Mouse (Mus musculus) kidney, adult 11 months (tissue): ENCODE data around the gene Flt3l.
"Not testable (repeated sequence)": the region's sequence is repeated elsewhere in the genome, so short reads cannot be mapped to it uniquely, and the experiment has no call there.

Experiments
- DNase-seq: peaks from one replicate; pipeline ENCODE4 v3.0.0; 2022

The Flt3l gene

DNA sequence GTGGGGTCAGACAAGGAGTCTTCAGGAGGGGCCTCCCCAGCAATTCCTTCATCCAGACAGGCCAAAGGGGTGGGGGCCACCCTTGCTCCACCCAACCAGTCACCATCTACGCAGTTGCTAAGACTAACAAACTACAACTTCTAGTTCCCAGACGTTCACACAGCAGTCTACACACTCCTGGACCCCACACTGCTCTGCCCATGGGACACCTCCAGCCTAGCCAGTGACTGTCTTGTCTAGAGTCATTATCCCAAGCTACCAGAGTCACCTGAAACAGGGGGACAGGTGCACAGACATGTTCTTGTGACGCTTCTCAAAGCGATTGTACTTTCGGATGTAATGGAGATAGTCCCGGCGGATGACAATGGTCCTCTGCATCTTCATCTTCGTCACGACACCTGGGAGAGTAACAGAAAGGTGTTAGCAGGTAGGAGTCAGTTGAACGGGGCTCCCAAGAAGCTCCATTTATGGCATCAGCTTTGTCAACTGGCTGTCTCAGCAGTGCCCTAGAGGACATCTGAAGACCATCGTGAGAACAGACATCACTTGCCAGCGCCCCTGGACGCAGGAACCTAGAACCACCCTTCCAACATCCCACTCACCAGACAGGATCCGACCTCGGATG is 13.6 kb downstream of the Flt3l start:
- DNase-seq = no peak

DNA sequence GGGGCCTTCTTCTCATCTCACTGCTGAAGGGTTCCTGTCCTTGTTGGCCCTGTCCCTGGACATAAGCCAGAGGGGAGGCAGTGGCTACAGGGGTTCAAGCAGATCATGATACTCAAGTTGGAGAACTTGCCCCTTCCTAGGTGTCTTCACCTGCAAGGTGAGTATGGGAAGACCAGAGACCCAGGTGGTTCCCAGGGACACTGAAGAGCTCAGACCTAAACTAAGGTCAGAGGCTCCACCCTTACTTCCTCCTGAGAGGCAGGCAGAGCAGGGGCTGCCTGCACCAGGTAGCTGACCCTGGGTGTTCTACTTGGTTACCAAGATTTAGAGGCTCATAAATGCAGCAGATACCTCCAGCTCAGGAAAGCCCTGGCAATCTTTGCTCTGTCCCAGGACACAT is 14.3 kb downstream of the Flt3l start:
- no peak for DNase-seq

DNA sequence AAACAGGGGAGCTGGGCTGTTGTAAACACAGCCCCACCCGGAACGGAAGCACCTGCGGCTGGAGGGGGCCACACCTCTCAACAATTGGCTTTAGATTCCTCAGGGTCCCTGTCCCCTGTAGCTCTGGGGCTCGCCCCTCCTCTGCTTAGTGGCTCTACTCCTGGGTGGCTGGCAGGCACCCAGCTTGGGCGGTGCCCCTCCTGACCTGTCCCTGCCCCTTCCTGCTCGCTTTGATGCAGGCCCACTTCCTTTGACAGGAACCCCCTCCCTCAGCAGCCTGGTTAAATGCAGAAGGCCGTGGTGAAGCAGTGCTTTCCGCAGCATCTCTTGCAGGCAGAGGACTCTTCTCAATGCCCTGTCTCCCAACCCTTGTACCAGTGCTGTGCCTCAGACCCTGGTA is 14.8 kb downstream of the Flt3l start:
- peak; percentile 52 for DNase-seq

DNA sequence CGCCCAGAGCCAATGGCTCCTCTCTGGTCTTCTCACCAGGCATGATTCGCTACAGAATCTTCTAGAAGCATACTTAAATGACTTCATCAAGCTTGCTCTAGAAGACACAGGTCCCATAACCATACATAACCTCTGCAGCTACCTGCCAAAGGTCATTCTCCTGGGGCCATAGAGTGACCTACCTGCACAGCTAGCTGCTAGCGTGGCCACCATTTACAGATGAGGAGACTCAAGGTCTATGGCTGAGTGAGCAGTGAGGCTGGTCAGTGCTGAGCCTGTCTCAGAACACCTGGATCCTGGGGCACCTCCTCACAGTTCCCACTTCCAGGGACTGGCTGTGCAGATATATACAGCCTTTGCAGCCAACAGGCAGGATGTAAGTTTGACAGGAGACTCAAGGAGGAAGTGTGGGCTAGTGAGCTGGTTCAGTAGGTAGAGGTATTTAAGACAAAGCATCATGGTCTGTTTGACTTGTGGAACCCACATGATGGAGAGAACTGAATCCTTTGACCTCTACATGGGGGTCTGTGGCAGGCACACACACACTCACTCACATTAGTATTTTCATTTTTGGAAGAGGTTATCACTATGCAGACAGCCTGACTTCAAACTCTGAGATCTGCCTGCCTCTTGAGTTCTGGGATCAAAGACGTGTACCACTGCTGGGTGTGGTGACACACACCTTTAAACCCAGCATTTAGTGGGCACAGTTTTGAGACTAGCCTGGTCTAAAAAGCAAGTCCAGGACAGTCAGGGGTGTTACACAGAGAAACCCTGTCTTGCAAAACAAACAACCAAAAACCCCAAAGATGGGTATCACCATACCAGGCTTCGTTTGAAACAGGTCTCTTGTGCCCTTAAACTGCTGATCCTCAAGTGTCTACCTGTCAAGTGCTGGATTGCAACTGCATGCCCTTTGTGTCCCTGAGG is 16.2 kb downstream of the Flt3l start:
- no peak for DNase-seq

DNA sequence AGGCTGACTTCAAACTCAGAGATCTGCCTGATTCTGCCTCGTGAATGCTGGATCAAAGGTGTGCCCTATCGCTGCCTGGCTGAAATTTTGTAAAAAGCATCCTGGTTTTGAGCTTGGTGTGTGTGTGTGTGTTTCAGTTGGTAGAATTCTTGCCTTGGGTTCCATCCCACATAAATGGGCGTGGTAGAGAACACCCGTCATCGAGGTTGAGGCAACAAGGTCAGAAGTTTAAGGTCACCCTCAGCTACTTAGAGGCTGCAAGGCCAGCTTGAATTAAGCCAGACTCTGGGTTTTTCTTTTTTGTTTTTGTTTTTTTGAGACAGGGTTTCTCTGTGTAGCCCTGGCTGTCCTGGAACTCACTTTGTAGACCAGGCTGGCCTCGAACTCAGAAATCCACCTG is 17.9 kb downstream of the Flt3l start:
- no peak for DNase-seq

DNA sequence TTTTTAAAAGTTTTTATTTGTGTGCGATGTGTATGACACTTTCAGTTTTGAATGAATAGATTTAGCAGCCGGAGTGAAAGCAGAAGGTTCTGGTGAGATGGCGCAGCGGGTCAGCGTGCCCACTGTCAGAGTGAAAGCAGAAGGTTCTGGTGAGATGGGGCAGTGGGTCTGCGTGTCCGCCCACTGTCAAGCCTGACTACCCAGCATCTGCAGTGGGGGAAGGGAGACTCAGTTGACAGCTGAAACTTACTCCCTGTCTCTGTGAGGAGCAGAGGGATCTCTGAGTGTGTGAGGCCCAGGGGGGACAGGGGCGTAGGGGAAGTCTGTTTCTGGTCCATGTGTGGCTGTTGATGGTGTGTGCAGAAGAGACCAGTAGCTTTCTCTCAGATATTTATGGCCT is 18.7 kb downstream of the Flt3l start:
- DNase-seq = no peak

DNA sequence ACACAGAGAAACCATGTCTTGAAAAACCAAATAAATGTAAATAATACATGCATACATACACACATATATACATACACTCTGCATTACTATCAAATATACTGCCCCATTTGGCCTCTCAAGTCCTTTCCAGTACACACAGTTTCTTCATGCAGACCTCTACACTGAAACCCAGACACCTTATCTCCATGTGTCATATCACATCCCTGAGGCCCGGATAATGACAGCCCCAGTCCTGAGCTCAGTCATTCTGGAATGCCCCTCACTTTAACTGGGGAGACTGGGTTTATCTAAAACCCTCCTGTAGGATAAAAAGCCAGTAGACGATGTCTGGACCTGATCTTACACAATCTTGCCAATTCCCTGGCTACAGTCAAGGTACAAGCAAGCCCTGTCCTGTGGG is 22.8 kb downstream of the Flt3l start:
- DNase-seq = no peak

DNA sequence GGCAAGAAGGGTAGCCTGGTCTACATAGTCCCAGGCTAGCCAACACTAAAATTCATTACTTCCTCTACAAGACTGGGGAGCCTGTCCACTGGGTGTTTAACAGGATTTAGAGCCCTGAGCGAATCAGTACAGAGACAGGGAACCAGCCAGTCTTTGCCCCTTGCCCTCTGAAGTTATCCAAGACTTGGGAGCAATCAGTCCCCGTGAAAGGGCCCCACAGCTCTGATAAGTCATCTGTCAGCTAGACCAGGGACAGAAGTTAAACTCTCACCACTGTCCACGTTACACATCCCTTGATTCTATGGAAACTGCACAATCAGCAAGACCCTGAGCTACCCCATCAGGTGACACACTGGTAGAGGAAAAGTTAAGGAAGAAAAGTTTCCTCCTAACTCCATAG is 23.7 kb downstream of the Flt3l start:
- DNase-seq = no peak

DNA sequence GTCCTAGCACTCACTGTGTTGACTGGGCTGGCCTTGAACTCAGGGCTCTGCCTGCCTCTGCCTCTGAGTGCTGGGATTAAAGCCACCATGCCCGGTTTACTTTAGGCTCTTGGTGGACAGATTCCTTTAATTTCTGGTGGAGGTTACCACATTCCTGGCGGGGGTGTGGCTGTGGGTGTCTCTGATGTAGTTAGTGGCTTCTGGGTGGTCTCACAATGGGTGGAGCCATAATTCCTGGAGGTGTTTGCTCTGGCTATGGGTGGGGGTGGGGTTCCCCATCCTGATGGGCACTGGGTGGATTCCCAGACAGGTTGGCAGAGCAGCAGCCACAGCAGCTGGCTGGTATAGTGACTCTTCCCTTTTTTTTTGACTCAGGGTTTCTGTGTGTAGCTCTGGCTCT is 24.3 kb downstream of the Flt3l start:
- DNase-seq = no peak

DNA sequence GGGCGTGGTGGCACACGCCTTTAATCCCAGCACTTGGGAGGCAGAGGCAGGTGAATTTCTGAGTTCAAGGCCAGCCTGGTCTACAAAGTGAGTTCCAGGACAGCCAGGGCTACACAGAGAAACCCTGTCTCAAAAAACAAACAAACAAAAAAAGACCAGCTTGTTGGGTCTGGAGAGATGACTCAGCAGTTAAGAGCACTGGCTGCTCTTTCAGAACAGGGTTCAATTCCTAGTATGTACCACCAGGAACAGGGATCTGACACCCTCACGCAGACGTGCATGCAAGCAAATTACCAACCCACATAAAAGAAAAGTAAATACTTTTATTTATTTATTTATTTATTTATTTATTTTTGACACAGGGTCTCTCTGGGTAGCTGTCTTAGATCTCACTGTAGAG is 26.1 kb downstream of the Flt3l start:
- not testable (repeated sequence) for DNase-seq

DNA sequence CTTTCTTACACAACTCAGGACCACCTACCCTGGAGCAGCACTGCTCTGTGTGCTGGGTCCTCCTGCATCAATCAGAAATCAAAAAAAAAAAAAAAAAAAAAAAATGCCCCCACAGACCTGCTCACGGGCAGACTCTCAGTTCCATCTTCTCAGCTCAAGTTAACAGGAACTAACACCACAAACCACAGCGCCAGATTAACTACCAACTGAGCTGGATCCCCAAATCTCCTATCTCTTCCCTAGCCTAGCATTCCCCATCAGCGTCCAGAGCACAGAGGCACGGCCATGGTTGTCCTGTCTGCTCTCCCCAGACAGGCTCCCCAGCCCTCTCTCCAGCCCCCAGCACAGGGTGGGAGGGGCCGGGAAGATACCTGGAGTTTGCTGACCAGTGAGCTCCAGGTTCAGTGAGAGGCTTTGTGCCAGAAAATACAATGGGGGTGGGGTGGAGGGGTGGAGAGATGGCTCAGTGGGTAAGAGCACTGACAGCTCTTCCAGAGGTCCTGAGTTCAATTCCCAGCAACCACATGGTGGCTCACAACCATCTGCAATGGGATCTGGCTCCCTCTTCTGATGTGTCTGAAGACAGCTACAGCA is 29.1 kb downstream of the Flt3l start:
- no peak for DNase-seq

DNA sequence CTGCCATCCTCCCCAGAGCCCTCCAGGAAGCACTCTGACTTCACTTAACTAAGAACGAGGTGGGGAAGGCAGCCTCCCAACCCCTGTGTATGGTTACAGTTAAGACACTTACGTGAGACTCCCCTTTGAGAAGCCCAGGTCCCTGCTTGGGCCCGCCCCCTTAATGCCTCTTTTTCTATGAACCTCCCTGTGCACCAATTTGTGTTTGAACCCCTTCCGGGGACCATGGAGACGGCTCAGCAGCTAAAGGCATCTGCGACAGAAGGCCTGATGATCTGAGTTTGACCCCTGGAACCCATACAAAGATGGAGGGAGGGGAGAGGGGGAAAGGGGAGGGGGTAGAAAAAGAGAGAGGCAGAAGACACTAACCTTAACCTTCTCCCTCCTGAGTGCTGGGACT is 29.8 kb downstream of the Flt3l start:
- DNase-seq = no peak

DNA sequence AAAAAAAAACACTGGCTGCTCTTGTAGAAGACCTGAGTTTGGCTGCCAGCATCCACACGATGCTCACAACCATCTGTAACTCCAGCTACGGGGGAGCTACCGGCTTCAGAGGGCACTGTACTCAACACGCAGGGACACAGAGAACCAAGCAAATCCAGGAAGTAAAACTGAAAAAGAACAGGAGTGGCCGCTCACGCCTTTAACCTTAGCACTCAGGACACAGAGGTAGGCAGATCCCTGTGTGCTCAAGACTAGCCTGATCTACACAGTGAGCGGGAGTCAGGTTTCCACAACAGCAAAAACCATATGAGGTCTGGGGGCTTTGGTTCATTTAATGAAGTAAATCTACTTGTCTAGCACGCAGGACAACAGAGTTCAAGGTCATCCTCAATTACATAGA is 30.7 kb downstream of the Flt3l start:
- DNase-seq = no peak

DNA sequence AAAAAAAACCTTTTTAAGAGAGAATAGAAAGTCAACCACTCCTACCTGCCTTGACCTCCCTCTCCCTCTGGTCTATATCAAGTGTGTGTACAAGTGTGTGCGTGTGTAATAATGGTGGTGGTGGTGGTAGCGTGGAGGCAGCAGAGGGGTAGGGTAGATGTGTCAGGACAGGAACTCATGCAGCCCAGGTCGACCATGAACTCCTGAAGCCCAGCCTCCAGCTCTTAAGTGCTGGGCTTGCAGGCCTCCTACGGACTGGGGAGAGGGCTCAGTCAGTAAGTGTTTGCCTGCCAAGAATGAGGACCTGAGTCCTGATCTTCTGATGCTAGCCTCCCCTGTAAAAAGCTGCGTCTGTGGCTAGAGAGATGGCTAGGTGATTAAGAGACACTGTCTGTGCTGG is 31.3 kb downstream of the Flt3l start:
- no peak for DNase-seq

DNA sequence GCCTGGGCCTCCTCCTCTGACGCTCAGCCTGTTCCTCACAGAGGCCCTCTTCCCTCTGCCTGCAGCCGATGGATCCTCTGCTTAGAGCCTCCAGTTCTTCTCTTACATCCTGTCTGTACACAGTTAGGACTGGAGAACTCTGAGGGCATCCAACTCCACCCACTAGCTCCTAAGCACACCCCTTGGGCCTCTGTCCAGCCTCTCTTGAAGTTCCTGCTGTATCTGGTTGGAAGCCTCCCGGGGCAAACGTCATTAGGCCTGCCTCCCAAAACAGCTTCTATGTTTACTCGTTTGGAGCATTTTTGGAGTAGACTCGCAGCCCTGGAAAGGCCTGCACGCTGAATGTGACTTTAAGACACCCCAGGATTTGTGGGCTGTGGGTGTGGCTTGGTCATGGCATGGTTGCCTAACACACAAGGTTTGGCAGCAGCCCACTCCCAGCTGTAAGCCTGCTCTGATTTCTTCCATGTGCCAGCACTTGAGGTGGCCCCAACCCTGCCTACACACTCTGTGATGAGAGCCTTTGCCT is 32.5 kb downstream of the Flt3l start, which contains the start of gene Fcgrt:
Fcgrt (minus strand) TSS at position 200 of the 529 bp plus-strand sequence.
- DNase-seq = peak; percentile 98

DNA sequence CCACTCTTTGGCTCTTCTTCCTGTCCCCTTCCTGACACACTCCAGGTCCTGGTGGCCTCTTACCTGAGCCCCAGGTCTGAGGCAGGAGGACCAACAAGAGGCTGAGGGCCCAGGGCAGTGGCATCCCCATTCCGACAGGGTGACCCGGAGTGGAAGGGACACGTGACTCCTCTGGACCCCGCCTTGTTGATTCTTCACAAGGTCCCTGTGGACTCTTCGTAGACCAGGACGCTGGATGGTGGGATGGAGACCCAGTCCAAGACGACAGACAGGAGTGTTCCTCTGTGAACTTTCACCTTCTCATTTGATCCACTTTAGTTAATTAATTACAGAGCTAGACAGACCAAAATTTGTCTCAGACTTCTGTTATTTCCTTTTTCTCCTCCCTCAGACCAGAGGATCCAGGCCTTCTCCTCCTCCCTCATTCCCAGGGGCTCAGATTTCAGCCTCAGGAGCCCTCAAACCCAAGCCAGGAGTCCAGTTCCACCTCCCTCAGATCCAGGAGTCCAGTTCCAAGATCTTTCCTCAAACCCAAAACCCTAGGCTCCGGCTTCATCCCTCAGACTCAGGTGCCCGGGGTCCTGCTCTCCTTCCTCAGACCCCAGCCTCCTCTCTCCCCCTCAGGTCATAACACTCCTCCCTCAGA is 33.2 kb downstream of the Flt3l start:
- peak; percentile 66 for DNase-seq

DNA sequence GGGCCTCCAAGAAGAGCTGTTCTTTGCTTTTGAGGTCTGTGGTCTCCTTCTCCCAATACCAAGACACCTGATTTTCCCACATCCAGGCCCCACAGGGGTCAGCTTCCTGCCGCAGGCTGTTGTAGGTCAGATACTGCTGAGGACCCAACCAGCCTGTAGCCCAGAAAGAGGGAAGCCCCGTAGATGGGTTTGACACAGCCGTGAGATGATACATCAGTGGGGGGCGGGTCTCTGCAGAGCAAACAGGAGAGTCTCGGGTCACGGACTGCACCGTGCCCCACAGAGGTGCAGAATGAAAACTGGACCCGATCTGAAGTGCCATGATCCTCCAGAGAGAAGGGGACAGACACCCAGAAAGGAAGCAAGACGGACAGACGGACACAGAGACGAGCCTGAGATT is 33.8 kb downstream of the Flt3l start:
- DNase-seq = no peak

DNA sequence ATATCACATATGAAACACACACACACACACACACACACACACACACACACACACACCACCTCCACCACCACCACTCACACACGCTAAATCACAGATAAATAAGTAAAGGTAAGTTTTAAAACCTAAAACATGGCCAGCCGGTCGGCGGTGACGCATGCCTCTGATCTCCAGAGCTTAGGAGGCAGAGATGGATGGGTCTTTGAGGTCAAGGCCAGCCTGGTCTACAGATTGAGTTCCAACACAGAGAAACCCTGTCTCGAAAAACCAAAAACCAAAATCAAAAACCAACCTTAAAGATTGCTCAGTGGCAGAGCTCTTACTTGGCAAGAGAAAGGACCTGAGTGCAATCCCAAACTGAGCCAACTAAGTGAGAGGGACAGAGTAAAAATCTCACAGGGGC is 36.2 kb downstream of the Flt3l start:
- no peak for DNase-seq

DNA sequence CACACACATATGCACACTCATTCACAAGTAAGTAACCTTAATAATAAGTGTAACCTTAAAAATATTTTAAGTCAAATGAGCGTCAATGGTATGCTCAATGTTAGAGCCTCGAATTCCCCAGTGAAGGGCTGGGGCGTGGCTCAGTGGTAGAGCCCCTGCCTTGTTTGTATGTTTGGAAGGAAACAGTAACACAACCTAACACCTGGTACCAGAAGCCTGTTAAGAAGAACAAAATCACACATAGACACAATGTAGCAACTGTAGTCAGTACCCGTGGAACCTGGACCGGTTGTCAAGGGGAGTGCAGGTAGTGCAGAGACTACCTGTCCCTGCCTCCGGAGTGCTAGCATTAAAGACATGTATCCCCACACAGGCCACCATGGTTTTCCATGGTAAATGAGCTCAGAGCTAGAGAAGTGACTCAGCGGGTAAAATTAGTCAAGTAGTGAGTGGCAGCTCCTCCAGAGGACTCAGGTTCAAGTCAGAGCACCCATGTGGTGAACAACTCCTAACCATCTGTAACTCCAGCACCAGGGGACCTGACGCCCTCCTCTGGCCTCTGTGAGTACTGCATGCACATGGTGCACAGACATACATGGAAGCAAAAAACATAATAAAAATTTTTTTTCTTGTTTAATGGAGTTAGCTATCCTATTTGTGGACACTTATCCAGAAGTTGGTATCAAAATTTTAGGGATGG is 37.5 kb downstream of the Flt3l start:
- DNase-seq = no peak

DNA sequence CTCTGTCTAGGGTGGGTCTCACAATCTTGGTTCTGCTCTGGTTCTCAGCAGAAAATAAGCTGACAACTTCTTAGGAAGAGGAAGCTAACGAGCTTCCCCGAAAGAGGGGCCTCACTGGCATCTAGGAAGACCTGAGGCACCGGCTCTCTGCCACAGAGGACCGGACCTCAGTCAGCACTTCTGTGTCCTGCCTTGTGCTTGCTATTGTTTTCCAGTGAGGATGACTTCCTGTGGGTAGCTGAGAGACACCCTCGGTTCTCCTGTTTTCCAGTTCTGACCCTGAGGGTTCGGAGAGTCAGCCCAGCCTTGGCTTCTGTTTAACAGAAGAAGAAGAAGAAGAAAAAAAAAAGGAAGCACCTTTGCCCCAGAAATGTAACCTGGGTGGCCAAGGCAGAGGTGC is 38.8 kb downstream of the Flt3l start:
- no peak for DNase-seq

DNA sequence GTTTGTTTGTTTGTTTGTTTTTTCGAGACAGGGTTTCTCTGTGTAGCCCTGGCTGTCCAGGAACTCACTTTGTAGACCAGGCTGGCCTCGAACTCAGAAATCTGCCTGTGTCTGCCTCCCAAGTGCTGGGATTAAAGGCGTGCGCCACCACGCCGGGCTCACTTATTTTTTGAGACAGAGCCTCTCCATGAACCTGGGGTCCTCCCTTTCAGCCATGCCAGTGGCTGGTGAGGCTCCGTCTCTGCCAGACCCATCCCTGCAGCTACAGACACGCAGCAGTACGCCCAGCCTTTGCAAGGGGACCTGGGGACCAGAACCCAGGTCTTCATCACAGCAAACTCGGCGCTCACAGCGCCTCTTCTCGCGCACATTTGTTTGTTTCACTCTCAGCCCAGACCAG is 40.3 kb downstream of the Flt3l start:
- not testable (repeated sequence) for DNase-seq

DNA sequence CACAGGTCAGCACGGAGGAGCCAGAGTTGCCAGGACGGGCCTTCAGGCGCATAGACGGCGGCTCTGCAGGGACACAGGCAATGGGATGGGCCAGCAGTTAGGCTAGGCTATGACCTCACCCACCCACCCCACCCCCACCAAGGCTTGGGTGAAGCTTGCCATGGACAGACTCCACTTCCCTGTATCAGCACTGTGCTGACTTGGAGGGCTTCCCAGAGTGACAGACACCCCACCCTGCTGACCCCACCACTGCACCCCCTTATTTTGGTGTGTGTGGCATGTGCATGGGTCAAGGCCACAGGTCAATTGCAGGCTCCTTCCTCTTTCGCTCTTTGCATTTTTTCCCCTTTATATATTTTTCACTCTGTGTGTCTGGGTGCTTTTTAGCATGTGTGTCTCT is 40.9 kb downstream of the Flt3l start:
- no peak for DNase-seq

DNA sequence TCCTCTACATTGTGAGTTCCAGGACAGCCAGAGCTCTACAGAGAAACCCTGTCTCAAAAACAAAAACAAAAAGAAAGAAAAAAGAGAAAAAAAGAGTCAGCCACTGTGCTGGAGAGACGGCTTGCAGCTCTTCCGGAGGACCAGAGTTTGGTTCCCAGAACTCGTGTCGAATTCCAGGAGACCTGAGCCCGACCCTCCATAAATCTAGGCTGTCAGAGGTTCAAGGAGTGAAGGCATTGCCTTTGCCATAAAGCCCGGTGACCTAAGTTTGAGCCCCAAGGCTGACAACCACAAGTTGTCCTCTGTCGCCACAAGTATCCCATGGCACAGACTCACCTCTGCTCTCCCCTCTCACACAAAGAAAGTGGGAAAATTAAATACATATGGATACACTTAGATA is 42.1 kb downstream of the Flt3l start:
- DNase-seq = no peak
